Mouse (Mus musculus): Measurements from ENCODE around the gene Ormdl1.
"Not testable (repeated sequence)": the region's sequence is repeated elsewhere in the genome, so short reads cannot be mapped to it uniquely, and the experiment has no call there.

Ormdl1 gene

GRCm38 (mm10) chr1:53296581-53297383 is at the start of gene Ormdl1, which contains the start of the genes Pms1 and Gm28778:
Gene Ormdl1 (plus strand): TSS chr1:53297095.
Gene Pms1 (minus strand): TSS chr1:53297018.
Gene Gm28778 (plus strand): TSS chr1:53297111.
- in situ Hi-C loops (cut with MboI), result no loop called here

GRCm38 (mm10) chr1:53264958-53265612 is 31.8 kb upstream of the Ormdl1 start:
- in situ Hi-C loops (cut with MboI), result not testable (repeated sequence)

GRCm38 (mm10) chr1:53269901-53270300 is 27.0 kb upstream of the Ormdl1 start:
- in situ Hi-C loops (cut with MboI), result no loop called here

GRCm38 (mm10) chr1:53272646-53273045 is 24.2 kb upstream of the Ormdl1 start:
- in situ Hi-C loops (cut with MboI), result no loop called here

- in situ Hi-C loops (cut with MboI), result no loop called here
Observed at GRCm38 (mm10) chr1:53291197-53291596, 5.7 kb upstream of the Ormdl1 start.

- in situ Hi-C loops (cut with MboI), result no loop called here
Observed at GRCm38 (mm10) chr1:53300506-53300905, 3.6 kb downstream of the Ormdl1 start.

- in situ Hi-C loops (cut with MboI), result no loop called here
Observed at GRCm38 (mm10) chr1:53312989-53313967, 16.4 kb downstream of the Ormdl1 start, which contains the start of gene Osgepl1. Gene Osgepl1 (plus strand): TSS chr1:53313624.

- in situ Hi-C loops (cut with MboI), result no loop called here
Observed at GRCm38 (mm10) chr1:53321662-53322344, 24.9 kb downstream of the Ormdl1 start.

GRCm38 (mm10) chr1:53323254-53323653 is 26.4 kb downstream of the Ormdl1 start:
- in situ Hi-C loops (cut with MboI), result no loop called here

- in situ Hi-C loops (cut with MboI), result no loop called here
Observed at GRCm38 (mm10) chr1:53324277-53324676, 27.4 kb downstream of the Ormdl1 start.

GRCm38 (mm10) chr1:53324827-53325494 is 28.1 kb downstream of the Ormdl1 start:
- in situ Hi-C loops (cut with MboI), result no loop called here

GRCm38 (mm10) chr1:53333527-53333926 is 36.6 kb downstream of the Ormdl1 start:
- in situ Hi-C loops (cut with MboI), result not testable (repeated sequence)

GRCm38 (mm10) chr1:53335465-53335864 is 38.6 kb downstream of the Ormdl1 start:
- in situ Hi-C loops (cut with MboI), result no loop called here

GRCm38 (mm10) chr1:53337403-53337802 is 40.5 kb downstream of the Ormdl1 start:
- in situ Hi-C loops (cut with MboI), result not testable (repeated sequence)

- in situ Hi-C loops (cut with MboI), result no loop called here
Observed at GRCm38 (mm10) chr1:53341071-53341470, 44.2 kb downstream of the Ormdl1 start.

GRCm38 (mm10) chr1:53352327-53353261 is 55.7 kb downstream of the Ormdl1 start, which contains the start of the genes Asdurf, Gm28551 and Asnsd1:
Gene Asdurf (minus strand): TSS chr1:53352619.
Gene Gm28551 (minus strand): TSS chr1:53352667.
Gene Asnsd1 (minus strand): TSS chr1:53352752.
- in situ Hi-C loops (cut with MboI), result loop anchor here (25.0 kb wide), 1 partner anchor 290 kb away; the partner anchor contains the start of gene Mstn

GRCm38 (mm10) chr1:53358988-53359387 is 62.1 kb downstream of the Ormdl1 start:
- in situ Hi-C loops (cut with MboI), result loop anchor here (25.0 kb wide), 1 partner anchor 297 kb away; the partner anchor contains the start of gene Mstn
